Comparison of ENCODE assay signal across 12 mouse cellular contexts in the genomic region with DNA sequence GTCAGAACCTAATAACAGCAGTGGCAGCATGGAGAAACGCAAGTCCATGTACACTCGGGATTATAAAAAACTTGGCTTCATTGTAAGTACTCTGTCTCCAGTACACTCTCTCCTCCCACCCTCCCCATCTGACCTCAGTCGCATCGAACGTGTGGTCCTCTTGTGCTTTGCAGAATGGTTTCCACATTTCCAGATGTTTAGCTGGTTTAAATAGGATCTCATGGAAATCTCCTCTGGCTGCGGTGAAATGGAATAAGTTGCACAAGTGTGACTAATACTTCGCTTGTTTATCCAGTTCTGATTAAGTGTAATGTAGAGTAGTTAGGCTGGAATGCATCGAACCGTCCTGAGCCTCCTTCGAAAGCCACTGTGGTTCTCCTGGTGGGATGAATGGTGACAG.
A peak's percentile ranks its signal among the peaks of the same experiment; 100 is the strongest.
DNase-seq lines count a peak whose midpoint lies in the region; ATAC-seq and TF ChIP-seq lines count a peak whose summit lies in the region.
"Had no signal": no experiment of that assay in that cellular context is flagged by ENCODE, and none has a peak within 500 bp of the region (broad histone marks: within the 10 kb centered on the region; RNA-seq: fewer than 3 reads in every experiment).

No protein-coding gene starts in this region.

- H3K4me1 ChIP-seq in heart, embryonic 10.5 days: no peaks in the 10 kb centered on the region
- peaks cover 25% of the 10 kb centered on the region for H3K4me1 ChIP-seq in embryonic facial prominence, embryonic 13.5 days
- H3K4me1 ChIP-seq in limb, embryonic 14.5 days (ENCODE audit: control insufficient read depth, insufficient read depth, low read length): peaks cover 3% of the 10 kb centered on the region; the same call in 1 of the 2 replicates
- no peaks in the 10 kb centered on the region for H3K4me1 ChIP-seq in hindbrain, postnatal 0 days (ENCODE audit: insufficient read depth, low read length)
- H3K4me1 ChIP-seq: forebrain, embryonic 12.5 days; liver, embryonic 15.5 days had no signal

- ATAC-seq in embryonic facial prominence, embryonic 13.5 days (ENCODE audit: insufficient number of reproducible peaks, insufficient read depth, low FRiP score, low TSS enrichment, low read depth): no peak
- peak; percentile 70; the same call in 1 of the 2 replicates for ATAC-seq in limb, embryonic 14.5 days (ENCODE audit: low FRiP score, low read depth)
- ATAC-seq in hindbrain, postnatal 0 days: no peak

- no peak overlapping the region for H3K4me3 ChIP-seq in heart, embryonic 10.5 days
- no peak overlapping the region for H3K4me3 ChIP-seq in embryonic facial prominence, embryonic 13.5 days
- H3K4me3 ChIP-seq in limb, embryonic 14.5 days (replicated peaks; ENCODE audit: low read length): no peak overlapping the region
- no peak overlapping the region for H3K4me3 ChIP-seq in hindbrain, postnatal 0 days (ENCODE audit: low read length)
- H3K4me3 ChIP-seq: forebrain, embryonic 12.5 days; liver, embryonic 15.5 days had no signal

- TF ChIP-seq CTCF in hindbrain, postnatal 0 days (IDR thresholded peaks at IDR 0.05; ENCODE audit: low read depth): no peak

- H3K36me3 ChIP-seq in heart, embryonic 10.5 days: no peaks in the 10 kb centered on the region
- no peaks in the 10 kb centered on the region for H3K36me3 ChIP-seq in embryonic facial prominence, embryonic 13.5 days
- H3K36me3 ChIP-seq in limb, embryonic 14.5 days (ENCODE audit: control insufficient read depth, insufficient read depth, low read length): no peaks in the 10 kb centered on the region
- H3K36me3 ChIP-seq in hindbrain, postnatal 0 days (ENCODE audit: insufficient read depth, low read length): no peaks in the 10 kb centered on the region
- H3K36me3 ChIP-seq: forebrain, embryonic 12.5 days; liver, embryonic 15.5 days had no signal

- peak; percentile 58 to 73 for DNase-seq in heart, adult 9 months (ENCODE audit: low spot score in 2 of 2)
- no peak for DNase-seq in heart, embryonic 10.5 days (ENCODE audit: low spot score)
- peak; percentile 61 for DNase-seq in limb, embryonic 14.5 days (ENCODE audit: low spot score)
- DNase-seq in skeletal muscle tissue, adult 2 months (ENCODE audit: low read depth, low spot score): peak; percentile 82
- no peak for DNase-seq in layer of hippocampus, postnatal 36 days
- no peak for DNase-seq in hindbrain, postnatal 0 days (ENCODE audit: low spot score)
- DNase-seq: adrenal gland, postnatal 36 days; kidney, adult 11 months had no signal

- H3K27me3 ChIP-seq in heart, embryonic 10.5 days (ENCODE audit: insufficient read depth, poor library complexity, severe bottlenecking): no peaks in the 10 kb centered on the region
- 0 out of 2 replicates have a peak, but pooled peaks cover 4% of the 10 kb centered on the region for H3K27me3 ChIP-seq in embryonic facial prominence, embryonic 13.5 days
- H3K27me3 ChIP-seq in limb, embryonic 14.5 days (ENCODE audit: control insufficient read depth, insufficient read depth, low read length): 0 out of 2 replicates have a peak, but pooled peaks cover 4% of the 10 kb centered on the region
- no peaks in the 10 kb centered on the region for H3K27me3 ChIP-seq in hindbrain, postnatal 0 days (ENCODE audit: insufficient read depth, low read length)
- H3K27me3 ChIP-seq: forebrain, embryonic 12.5 days; liver, embryonic 15.5 days had no signal

- WGBS in heart, embryonic 10.5 days: 86% methylated on average over 10 of the region's 10 CpGs
- 31% methylated on average over 10 of the region's 10 CpGs for WGBS in embryonic facial prominence, embryonic 13.5 days
- WGBS in limb, embryonic 14.5 days: 57% methylated on average over 10 of the region's 10 CpGs
- WGBS in hindbrain, postnatal 0 days: 80% methylated on average over 10 of the region's 10 CpGs

- H3K9me3 ChIP-seq in heart, embryonic 10.5 days: no peaks in the 10 kb centered on the region
- no peaks in the 10 kb centered on the region for H3K9me3 ChIP-seq in embryonic facial prominence, embryonic 13.5 days
- H3K9me3 ChIP-seq in limb, embryonic 14.5 days (ENCODE audit: control insufficient read depth, low read length): no peaks in the 10 kb centered on the region
- H3K9me3 ChIP-seq in hindbrain, postnatal 0 days (ENCODE audit: low read length): no peaks in the 10 kb centered on the region
- H3K9me3 ChIP-seq: forebrain, embryonic 12.5 days; liver, embryonic 15.5 days had no signal

- H3K27ac ChIP-seq in heart, embryonic 10.5 days: no peak overlapping the region
- H3K27ac ChIP-seq in embryonic facial prominence, embryonic 13.5 days: peak overlapping the region; percentile 57; the same call in 1 of the 2 replicates
- no peak overlapping the region for H3K27ac ChIP-seq in limb, embryonic 14.5 days (replicated peaks; ENCODE audit: low read depth, low read length)
- H3K27ac ChIP-seq in hindbrain, postnatal 0 days: no peak overlapping the region
- H3K27ac ChIP-seq: forebrain, embryonic 12.5 days; liver, embryonic 15.5 days had no signal

- TF ChIP-seq POLR2A in limb, embryonic 14.5 days (IDR thresholded peaks at IDR 0.05; ENCODE audit: borderline replicate concordance, extremely low read depth, insufficient read depth, insufficient read length): no peak

- no peak overlapping the region for H3K9ac ChIP-seq in embryonic facial prominence, embryonic 13.5 days
- no peak overlapping the region for H3K9ac ChIP-seq in limb, embryonic 14.5 days (ENCODE audit: low read depth, low read length, severe bottlenecking)
- no peak overlapping the region for H3K9ac ChIP-seq in hindbrain, postnatal 0 days (replicated peaks; ENCODE audit: low read length)
- H3K9ac ChIP-seq: forebrain, embryonic 12.5 days; liver, embryonic 15.5 days had no signal

- H3K4me2 ChIP-seq in embryonic facial prominence, embryonic 13.5 days: peak overlapping the region; percentile 5; the same call in 1 of the 2 replicates
- H3K4me2 ChIP-seq in limb, embryonic 14.5 days (replicated peaks; ENCODE audit: low read depth, low read length, severe bottlenecking): no peak overlapping the region
- H3K4me2 ChIP-seq in hindbrain, postnatal 0 days (ENCODE audit: low read depth, low read length): no peak overlapping the region
- H3K4me2 ChIP-seq: forebrain, embryonic 12.5 days; liver, embryonic 15.5 days; midbrain, embryonic 11.5 days had no signal

Comparison
In these comparisons a context has a peak if more than half of its experiments do, and no peak if none do; other contexts are left out.
1. DNase-seq: peak in heart, adult 9 months (2 of 2), limb, embryonic 14.5 days (single experiment) and skeletal muscle tissue, adult 2 months (single experiment); none in heart, embryonic 10.5 days (single experiment), layer of hippocampus, postnatal 36 days (0 of 2) and hindbrain, postnatal 0 days (single experiment).